Mouse (Mus musculus) mouse trophoblast stem cell (cell line): ENCODE results near the gene Kansl1l.

Source experiments
- in situ Hi-C, 2 experiments: fragments of 300-500 bp; cut with MseI, MboI; formaldehyde crosslinking; loops; 2 replicates in 1 of 2; 3 replicates in 1 of 2; pipeline ENCODE4 v1.15.1; 2025

The Kansl1l gene

GRCm38 (mm10) chr1:66817865-66818315, 528 bp upstream of the Kansl1l start:
- in situ Hi-C loops, result no loop called here

DNA sequence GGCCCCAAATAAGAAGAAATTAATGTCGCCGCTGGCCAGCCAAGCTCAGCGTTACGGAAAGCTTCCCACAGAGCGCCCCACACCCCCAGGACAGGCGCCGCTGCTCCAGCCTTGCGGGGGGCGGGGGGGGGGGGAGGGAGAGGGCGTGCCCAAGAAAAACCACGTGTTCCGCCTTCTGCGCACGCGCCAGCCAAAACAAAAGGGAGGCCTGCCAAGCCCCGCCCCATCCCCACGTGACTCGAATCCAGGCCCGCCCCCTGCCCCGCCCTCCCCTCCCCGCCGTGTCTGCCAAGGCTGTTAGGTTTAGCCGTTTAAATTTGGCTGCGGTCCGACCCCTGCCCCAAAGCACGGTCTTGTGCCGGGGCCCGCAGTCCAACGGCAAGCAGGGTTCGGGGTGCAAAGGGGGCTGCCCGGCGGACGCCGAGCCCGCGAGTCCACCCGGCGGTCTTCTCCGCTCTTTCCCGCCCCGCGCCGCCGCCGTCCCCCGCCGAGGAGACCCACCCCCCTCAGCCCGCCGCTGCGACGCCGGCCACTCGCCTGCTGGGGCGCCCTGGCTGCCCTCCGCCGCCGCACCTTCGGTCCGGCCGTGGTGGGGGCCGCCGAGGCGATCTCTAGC, 417 bp downstream of the Kansl1l start:
- in situ Hi-C loops, result no loop called here

- in situ Hi-C loops, result no loop called here
These were observed 1.2 kb downstream of the Kansl1l start for GRCm38 (mm10) chr1:66815941-66816777.

DNA sequence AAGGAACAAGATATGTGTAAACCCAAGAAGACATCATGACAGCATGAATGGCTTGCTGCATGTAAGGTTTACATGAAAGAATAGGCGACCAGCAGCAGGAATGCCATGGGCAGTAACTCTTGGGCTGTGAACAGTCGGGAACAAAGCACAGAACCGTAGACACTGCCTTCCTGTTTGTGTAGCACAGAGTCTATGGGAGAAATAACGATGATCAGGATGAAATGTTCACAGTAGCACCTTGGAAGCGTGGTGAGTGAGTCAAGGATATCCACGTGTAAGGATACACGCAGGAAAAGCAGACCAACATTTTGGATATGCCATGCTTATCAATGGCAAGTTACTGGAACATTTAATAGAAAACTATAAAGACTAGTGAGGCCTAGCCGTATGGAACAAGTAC, 2.6 kb downstream of the Kansl1l start:
- in situ Hi-C loops, result no loop called here

GRCm38 (mm10) chr1:66813191-66813590, 4.2 kb downstream of the Kansl1l start:
- in situ Hi-C loops, result no loop called here

- in situ Hi-C loops, result no loop called here
These were observed 10.5 kb downstream of the Kansl1l start for GRCm38 (mm10) chr1:66806821-66807220.

GRCm38 (mm10) chr1:66805408-66805807, 12.0 kb downstream of the Kansl1l start:
- in situ Hi-C loops, result no loop called here

DNA sequence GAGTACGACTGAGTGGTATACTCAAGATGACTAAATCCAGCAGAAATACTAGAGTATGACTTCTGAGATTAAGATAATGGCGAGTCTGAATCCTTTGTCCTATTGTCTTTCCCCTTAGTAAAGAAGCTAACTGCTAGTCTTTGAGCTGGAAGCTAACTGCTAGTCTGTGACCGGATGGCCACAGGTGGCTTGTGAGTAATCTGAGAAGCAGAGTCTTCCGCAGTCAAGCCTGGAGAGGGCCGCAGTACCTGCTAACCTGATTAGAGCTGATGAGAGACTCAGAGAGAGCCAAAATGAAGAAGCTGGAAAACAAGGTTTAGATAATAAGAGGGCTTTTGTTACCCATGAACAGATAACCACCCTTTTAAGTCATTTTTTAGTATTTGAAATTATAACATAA, 12.7 kb downstream of the Kansl1l start:
- in situ Hi-C loops, result no loop called here

DNA sequence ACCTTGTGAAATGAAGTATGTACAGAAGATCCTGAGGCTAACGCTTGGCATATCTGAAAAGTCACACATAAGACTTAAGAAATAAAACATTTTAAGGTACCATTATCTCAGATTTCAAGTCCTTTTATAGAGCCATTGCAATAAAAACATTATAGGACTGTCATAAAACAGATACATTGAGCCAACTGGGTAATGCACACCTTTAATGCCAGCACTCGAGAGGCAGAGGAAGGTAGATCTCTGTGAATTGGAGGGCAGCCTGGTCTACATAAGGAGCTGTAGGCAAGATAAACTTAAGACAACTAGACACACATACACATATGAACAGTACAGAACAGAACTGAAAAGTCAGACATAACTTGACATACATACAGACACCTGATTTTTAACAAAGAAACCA, 19.4 kb downstream of the Kansl1l start:
- in situ Hi-C loops, result no loop called here

GRCm38 (mm10) chr1:66792838-66793466, 24.4 kb downstream of the Kansl1l start:
- in situ Hi-C loops, result no loop called here

- in situ Hi-C loops, result no loop called here
These were observed 35.1 kb downstream of the Kansl1l start for GRCm38 (mm10) chr1:66782296-66782695.

DNA sequence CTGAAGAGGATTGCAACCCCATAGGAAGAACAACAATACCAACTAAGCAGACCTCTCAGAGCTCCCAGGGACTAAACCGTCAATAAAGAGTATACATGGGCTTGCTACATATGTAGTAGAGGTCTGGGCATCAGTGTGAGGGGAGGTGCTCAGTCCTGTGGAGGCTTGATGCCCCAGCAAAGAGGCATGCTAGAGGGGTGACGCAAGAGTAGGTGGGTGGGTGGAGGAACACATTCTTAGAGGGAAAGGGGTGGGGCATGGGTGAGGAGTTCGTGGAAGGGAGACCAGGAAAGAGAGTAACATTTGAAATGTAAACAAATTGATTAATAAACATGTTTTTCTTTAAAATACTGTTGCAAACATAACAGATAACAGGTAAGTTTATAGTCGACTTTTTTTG, 36.3 kb downstream of the Kansl1l start:
- in situ Hi-C loops, result no loop called here

- in situ Hi-C loops, result no loop called here
These were observed 38.6 kb downstream of the Kansl1l start for GRCm38 (mm10) chr1:66778798-66779197.

- in situ Hi-C loops, result no loop called here
These were observed 39.5 kb downstream of the Kansl1l start for GRCm38 (mm10) chr1:66777878-66778277.

DNA sequence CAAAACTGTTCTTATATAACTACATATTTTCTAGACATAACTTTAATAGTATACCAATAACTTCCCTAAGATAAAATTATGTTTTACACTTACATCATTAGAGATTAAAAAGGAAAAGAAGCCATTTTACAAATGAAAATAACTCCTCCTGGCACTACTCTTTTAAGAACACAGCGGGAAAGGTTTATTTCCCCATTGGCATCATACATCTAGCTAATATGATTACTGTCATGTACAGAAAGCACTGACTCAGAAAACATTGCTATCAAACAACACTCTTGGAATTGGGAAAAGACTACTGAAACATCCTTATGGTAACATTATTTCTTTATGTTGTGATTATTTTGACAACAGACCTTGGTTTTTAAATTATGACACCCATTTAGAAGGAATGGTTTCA, 48.6 kb downstream of the Kansl1l start:
- in situ Hi-C loops, result no loop called here

GRCm38 (mm10) chr1:66730581-66730980, 86.8 kb downstream of the Kansl1l start:
- in situ Hi-C loops, result no loop called here

GRCm38 (mm10) chr1:66712859-66713258, 104.5 kb downstream of the Kansl1l start:
- in situ Hi-C loops, result no loop called here

DNA sequence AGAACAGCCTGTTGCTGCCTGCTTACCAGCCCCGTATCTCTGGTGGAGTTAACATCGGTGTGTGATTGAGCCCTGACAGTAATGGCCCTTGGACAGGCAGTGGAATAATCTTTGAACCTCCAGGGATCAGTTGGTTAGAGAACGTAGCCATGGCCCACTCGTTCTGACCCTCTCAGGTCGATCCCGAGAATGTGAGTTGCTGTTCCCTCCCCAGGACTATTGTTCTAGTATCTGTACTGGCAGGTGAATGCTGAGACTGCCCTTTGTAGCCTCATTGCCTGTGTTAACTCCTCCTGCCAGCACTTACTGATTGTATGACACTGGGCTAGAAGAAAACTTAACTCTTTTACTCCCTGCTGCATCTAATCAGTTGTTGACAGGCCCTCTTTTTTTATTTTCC, 112.8 kb downstream of the Kansl1l start:
- in situ Hi-C loops, result no loop called here

DNA sequence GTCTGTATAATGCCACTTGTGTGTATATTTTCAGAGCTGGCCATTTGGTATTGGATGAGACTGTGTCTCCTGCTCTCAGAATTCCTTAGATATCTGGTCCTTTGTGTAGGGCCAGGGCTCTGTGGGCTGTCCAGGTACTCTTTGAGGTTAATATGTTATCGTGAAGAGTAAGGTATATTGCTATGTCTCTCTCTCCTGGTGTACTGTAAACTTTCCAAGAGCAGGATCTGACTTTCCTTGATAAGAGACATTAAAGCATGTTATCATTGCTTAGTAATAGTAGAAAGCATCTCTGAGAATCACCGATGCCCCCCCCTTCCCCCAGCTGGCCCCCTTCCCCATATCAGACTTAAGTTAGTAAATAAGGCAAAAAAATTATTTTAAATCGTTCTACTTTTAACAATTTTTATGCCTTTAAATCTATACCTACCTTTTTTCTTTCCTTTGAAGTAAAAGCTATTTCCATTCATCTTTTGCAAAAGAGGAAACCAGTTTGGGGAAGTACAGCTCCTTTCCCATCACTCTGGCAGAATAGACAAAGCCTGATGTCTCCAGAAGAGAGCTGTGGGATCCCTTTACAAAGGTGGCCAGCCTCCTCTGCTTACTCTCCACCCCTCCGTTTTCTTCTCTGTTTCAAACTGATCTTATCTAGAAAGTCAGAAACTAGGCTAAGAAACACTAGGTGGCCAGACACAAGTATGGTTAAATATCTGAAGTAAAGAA, 114.6 kb downstream of the Kansl1l start:
- in situ Hi-C loops, result no loop called here

DNA sequence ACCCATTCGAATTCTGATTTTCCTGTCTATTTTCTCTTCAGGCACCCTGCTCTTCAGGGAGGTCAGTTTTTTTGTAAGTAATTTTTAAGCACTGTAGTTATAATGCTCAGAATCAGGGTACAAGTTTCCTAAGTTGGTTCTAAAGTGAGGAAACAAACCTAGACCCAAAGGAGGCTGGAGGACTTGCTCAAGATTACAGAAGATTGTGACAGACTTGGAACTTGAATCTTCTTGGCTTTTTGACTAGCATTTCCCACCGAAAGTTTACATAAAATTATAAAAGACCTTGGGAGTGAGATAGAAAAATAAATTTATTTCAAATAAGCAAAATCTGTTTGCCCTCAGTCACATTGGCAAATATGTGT, 115.8 kb downstream of the Kansl1l start:
- in situ Hi-C loops, result no loop called here

GRCm38 (mm10) chr1:66700693-66701575, 116.4 kb downstream of the Kansl1l start, which contains the start of gene Rpe:
Gene Rpe (plus strand): TSS chr1:66700831.
- in situ Hi-C loops, result no loop called here
